ENCODE assay signal across 13 mouse cellular contexts in the genomic region with DNA sequence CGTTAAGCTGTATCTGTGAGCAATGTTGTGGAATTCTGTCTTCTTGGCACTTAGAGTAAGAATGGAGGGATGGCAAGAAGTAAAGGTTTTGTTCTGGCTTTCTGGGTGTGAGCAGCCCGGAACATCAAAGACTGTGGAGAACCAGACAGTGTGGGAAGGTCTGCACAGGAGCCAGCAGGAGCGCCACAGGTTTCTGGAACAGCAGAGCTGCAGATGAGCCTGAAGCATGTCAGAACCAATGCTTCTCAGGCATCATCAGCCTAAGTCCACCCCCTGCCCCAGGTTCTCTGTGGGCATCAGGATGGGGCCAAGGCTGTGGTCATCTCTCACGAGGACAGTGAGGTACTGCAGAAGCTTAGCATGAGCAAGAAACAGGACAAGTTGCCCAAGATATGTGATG.
"Had no signal": no experiment of that assay in that cellular context is flagged by ENCODE, and none has a peak within 500 bp of the region (broad histone marks: within the 10 kb centered on the region; RNA-seq: fewer than 3 reads in every experiment).

No protein-coding gene starts in this region.

- H3K27ac ChIP-seq: limb, embryonic 10.5 days; midbrain, embryonic 13.5 days had no signal

- H3K4me2 ChIP-seq: midbrain, embryonic 13.5 days had no signal

- DNase-seq: kidney, adult 18-20 months; kidney, postnatal 10 days; kidney, postnatal 4 days; liver, embryonic 13.5 days; lung, adult 2 months; lung, postnatal 36 days; right cerebral cortex, adult 18-20 months; right cerebral cortex, postnatal 25 days; thymus, postnatal 4 days had no signal

- H3K9ac ChIP-seq: liver, embryonic 13.5 days; midbrain, embryonic 13.5 days had no signal

- ATAC-seq: lung, postnatal 0 days; midbrain, embryonic 13.5 days had no signal

- H3K36me3 ChIP-seq: liver, embryonic 13.5 days had no signal

- H3K9me3 ChIP-seq: limb, embryonic 10.5 days; liver, embryonic 13.5 days; midbrain, embryonic 13.5 days had no signal

- H3K27me3 ChIP-seq: liver, embryonic 13.5 days; midbrain, embryonic 13.5 days had no signal

- H3K4me3 ChIP-seq: layer of hippocampus, adult 2 months; limb, embryonic 10.5 days; liver, embryonic 13.5 days; midbrain, embryonic 13.5 days had no signal
